Mouse (Mus musculus) spleen, adult 2 months (tissue): ENCODE data around the gene Shc2.

Source experiments
- CTCF ChIP-seq: fragments of 200-500 bp; IDR thresholded peaks from 2 replicates; pipeline ENCODE4 v1.5.1; 2011; ENCODE audit warnings: mild to moderate bottlenecking, inconsistent platforms; ENCODE audit not compliant: insufficient read depth, insufficient read length, insufficient replicate concordance; ENCODE audit errors: extremely low read depth
- POLR2A ChIP-seq: fragments of 200-500 bp; IDR thresholded peaks from 2 replicates; pipeline ENCODE4 v1.6.1; 2011; ENCODE audit warnings: low read depth, low read length, inconsistent platforms

DNA sequence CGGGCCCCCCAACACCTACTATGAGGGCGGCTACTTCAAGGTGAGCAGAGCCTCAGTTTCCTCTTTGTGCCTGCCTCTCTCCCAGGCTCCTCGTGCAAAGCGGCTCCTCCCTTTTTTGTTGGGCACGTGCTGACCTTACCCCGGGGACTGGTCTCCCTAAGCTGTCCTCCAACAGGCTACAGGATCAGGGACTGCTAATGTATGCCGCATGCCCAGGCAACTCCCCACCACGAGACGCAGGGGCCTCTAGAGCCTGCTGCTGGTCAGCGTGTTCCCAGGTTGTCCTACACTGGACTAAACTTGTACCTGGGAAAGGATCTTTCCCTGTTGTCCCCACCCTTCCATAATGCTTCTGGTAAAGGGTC lies 44.8 kb upstream of the Shc2 start:
- TF ChIP-seq CTCF: no peak
- TF ChIP-seq POLR2A: no peak
